Mouse (Mus musculus) embryonic facial prominence, embryonic 13.5 days (tissue): Measurements from ENCODE around the gene Tbc1d24. TPM values are rescaled to one million over a fixed set of nuclear protein-coding genes. Genes with fewer than 3 reads are reported as not detected.

Source experiments
- ATAC-seq: fragments of 200-750 bp; cut with Nextera tagmentation; 2 replicates; pipeline ENCODE4 v1.8.0; 2017; ENCODE audit warnings: low read depth; ENCODE audit not compliant: insufficient number of reproducible peaks, insufficient read depth, low FRiP score, low TSS enrichment
- H3K27ac ChIP-seq: fragments of 300-500 bp; sonication (generic); 2 replicates; pipeline ENCODE4 v1.5.1; 2015; ENCODE audit warnings: moderate library complexity, mild to moderate bottlenecking, inconsistent platforms
- H3K27me3 ChIP-seq: fragments of 300-500 bp; sonication (generic); 2 replicates; pipeline ENCODE4 v1.6.1; 2015; ENCODE audit warnings: mild to moderate bottlenecking, inconsistent platforms
- H3K36me3 ChIP-seq: fragments of 300-500 bp; sonication (generic); 2 replicates; pipeline ENCODE4 v1.6.1; 2015; ENCODE audit warnings: mild to moderate bottlenecking, inconsistent platforms
- H3K4me1 ChIP-seq: fragments of 300-500 bp; sonication (generic); 2 replicates; pipeline ENCODE4 v1.6.1; 2015; ENCODE audit warnings: inconsistent platforms
- H3K4me2 ChIP-seq: fragments of 300-500 bp; sonication (generic); 2 replicates; pipeline ENCODE4 v1.6.1; 2015; ENCODE audit warnings: moderate library complexity, mild to moderate bottlenecking, inconsistent platforms
- H3K4me3 ChIP-seq: fragments of 300-500 bp; sonication (generic); 2 replicates; pipeline ENCODE4 v1.5.1; 2015; ENCODE audit warnings: mild to moderate bottlenecking, inconsistent platforms
- H3K9ac ChIP-seq: fragments of 300-500 bp; sonication (generic); 2 replicates; pipeline ENCODE4 v1.6.1; 2015; ENCODE audit warnings: mild to moderate bottlenecking, inconsistent platforms
- H3K9me3 ChIP-seq: fragments of 300-500 bp; sonication (generic); 2 replicates; pipeline ENCODE4 v1.6.1; 2016; ENCODE audit warnings: inconsistent platforms
- WGBS: fragments of 180-500 bp; shearing (Covaris S2); methylation state at CpG from one replicate; pipeline ENCODE4 v1.1.7; 2015; ENCODE audit warnings: mixed read lengths; 5-methylcytosine and 5-hydroxymethylcytosine counted together
- polyA plus RNA-seq: library from polyadenylated mRNA; unstranded; fragments of >200 nt; fragmentation: Nextera tagmentation; extraction: Ambion mirVana; gene quantifications from 2 replicates; pipeline ENCODE4 v1.2.1, GENCODE M21; 2015

Tbc1d24 gene
- polyA plus RNA-seq, 1 experiment from 2014 or later: 10.2 TPM

DNA sequence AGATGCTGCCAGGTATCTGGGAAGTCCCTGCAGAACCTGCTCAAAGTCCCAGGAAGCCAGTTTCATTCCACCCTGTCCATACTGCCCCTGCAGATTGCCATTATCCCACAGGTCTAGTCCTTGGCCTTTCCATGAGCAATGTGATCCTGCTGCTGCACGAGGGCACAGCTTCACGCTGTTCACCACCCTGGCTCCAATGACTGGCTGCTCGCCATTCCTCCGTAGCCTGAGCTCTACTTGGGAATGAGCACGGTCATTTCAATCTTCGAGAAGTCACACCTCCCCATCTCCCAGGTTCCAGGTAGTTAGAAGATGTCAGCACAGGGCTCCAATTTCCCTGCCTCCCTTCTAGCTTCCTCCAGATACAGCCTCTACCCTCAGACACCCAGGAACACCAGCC lies 48.2 kb downstream of the Tbc1d24 start:
- WGBS: 87% methylated on average over 6 of the region's 6 CpGs
- Histone ChIP-seq H3K4me1 (peaks cover 7% of the 10 kb centered on the region), H3K36me3 (peaks cover 33% of the 10 kb centered on the region), H3K27ac (no peak overlapping the region), H3K9ac (no peak overlapping the region), H3K9me3 (no peaks in the 10 kb centered on the region), H3K4me3 (no peak overlapping the region), H3K27me3 (no peaks in the 10 kb centered on the region), H3K4me2 (no peak overlapping the region)
- no peak for ATAC-seq

DNA sequence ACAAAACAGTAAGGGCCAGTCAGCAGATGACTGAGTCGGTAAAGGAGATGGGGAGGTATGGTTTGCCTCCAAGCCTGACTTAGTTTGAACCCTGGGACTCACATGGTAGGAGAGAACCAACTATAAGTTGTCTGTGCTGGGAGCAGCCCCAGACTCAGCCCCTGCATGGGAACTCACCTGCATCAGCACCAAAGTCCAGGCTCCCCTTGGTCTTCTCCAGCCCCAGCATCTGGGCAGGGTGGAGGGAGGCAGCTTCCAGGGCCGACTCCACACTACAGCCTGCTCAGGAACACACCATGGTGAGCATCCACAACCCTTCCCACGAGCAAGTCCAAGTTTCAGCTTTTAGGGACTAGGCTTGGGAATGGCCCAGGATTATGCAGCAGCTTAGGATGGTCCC lies 49.0 kb downstream of the Tbc1d24 start:
- Histone ChIP-seq H3K27ac (no peak overlapping the region), H3K4me1 (peaks cover 14% of the 10 kb centered on the region), H3K9ac (no peak overlapping the region), H3K27me3 (no peaks in the 10 kb centered on the region), H3K4me2 (no peak overlapping the region), H3K4me3 (no peak overlapping the region), H3K9me3 (no peaks in the 10 kb centered on the region), H3K36me3 (peaks cover 33% of the 10 kb centered on the region)
- 85% methylated on average over 3 of the region's 3 CpGs for WGBS
- no peak for ATAC-seq

GRCm38 (mm10) chr17:24155742-24156141 lies 49.6 kb downstream of the Tbc1d24 start:
- no peak overlapping the region for H3K27ac ChIP-seq
- H3K4me2 ChIP-seq: no peak overlapping the region
- no peaks in the 10 kb centered on the region for H3K27me3 ChIP-seq
- H3K4me3 ChIP-seq: no peak overlapping the region
- peaks cover 33% of the 10 kb centered on the region for H3K36me3 ChIP-seq
- 90% methylated on average over 9 of the region's 9 CpGs for WGBS
- H3K4me1 ChIP-seq: peaks cover 18% of the 10 kb centered on the region
- H3K9ac ChIP-seq: no peak overlapping the region
- H3K9me3 ChIP-seq: no peaks in the 10 kb centered on the region
- ATAC-seq: no peak

- no peaks in the 10 kb centered on the region for H3K27me3 ChIP-seq
- 77% methylated on average over 3 of the region's 3 CpGs for WGBS
- H3K9me3 ChIP-seq: no peaks in the 10 kb centered on the region
- no peak overlapping the region for H3K9ac ChIP-seq
- peaks cover 33% of the 10 kb centered on the region for H3K36me3 ChIP-seq
- no peak overlapping the region for H3K27ac ChIP-seq
- peaks cover 18% of the 10 kb centered on the region for H3K4me1 ChIP-seq
- no peak for ATAC-seq
- no peak overlapping the region for H3K4me2 ChIP-seq
- H3K4me3 ChIP-seq: no peak overlapping the region
These were observed 50.9 kb downstream of the Tbc1d24 start for GRCm38 (mm10) chr17:24154463-24154862.

DNA sequence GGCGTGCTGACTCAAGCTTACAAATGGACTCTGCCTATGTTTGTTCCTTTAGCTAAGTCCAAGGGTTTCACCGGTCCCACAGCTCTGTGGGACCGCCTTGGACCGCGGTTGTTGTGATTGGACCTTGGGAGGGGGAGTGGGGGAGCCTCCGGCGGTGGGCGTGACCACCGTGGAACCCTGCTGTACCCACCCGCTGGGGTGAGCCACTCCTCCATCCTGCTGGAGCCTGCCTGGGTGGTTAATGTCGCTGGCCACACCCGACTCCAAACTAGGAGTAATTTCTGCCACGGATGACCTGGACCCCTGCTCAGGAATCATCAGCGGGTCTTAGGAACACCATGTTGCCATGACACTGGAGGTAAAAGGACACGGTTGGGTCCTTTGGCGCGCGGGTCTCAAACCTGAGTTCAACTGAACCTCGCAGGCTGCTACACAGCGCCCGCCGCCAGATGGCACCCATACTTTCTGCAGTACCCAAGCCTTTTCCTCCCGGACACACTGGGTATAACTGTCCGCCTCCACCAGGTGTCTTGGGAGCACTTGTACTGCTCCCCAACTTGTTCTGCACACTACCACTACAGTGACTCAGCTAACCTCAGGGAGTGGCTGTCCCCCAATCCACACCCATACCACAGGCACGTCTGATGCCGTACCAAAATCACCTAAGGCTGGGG lies 53.3 kb downstream of the Tbc1d24 start:
- peak overlapping the region; percentile 82 for H3K4me2 ChIP-seq
- H3K27ac ChIP-seq: no peak overlapping the region; the same call in 1 of the 2 replicates
- H3K4me1 ChIP-seq: peaks cover 18% of the 10 kb centered on the region
- peaks cover 21% of the 10 kb centered on the region for H3K36me3 ChIP-seq
- H3K27me3 ChIP-seq: no peaks in the 10 kb centered on the region
- peak; percentile 81 for ATAC-seq
- peak overlapping the region; percentile 48 for H3K4me3 ChIP-seq
- peak overlapping the region; percentile 64 for H3K9ac ChIP-seq
- WGBS: under 1% methylated on average over 26 of the region's 26 CpGs
- H3K9me3 ChIP-seq: no peaks in the 10 kb centered on the region

- no peak overlapping the region for H3K27ac ChIP-seq
- peak overlapping the region; percentile 64; the same call in 1 of the 2 replicates for H3K9ac ChIP-seq
- H3K9me3 ChIP-seq: no peaks in the 10 kb centered on the region
- peak overlapping the region; percentile 48 for H3K4me3 ChIP-seq
- H3K27me3 ChIP-seq: no peaks in the 10 kb centered on the region
- 13% methylated on average over 7 of the region's 7 CpGs for WGBS
- ATAC-seq: no peak
- peaks cover 15% of the 10 kb centered on the region for H3K36me3 ChIP-seq
- peak overlapping the region; percentile 82 for H3K4me2 ChIP-seq
- peaks cover 18% of the 10 kb centered on the region for H3K4me1 ChIP-seq
These were observed 54.0 kb downstream of the Tbc1d24 start for GRCm38 (mm10) chr17:24151382-24151781.

- H3K4me2 ChIP-seq: peak within 1 kb of the TSS; percentile 82
- H3K4me1 ChIP-seq: peaks cover 18% of the 10 kb centered on the region
- no peak for ATAC-seq
- no peak within 1 kb of the TSS; the same call in 1 of the 2 replicates for H3K27ac ChIP-seq
- WGBS: 86% methylated on average over 2 of the region's 2 CpGs
- no peaks in the 10 kb centered on the region for H3K27me3 ChIP-seq
- H3K9me3 ChIP-seq: no peaks in the 10 kb centered on the region
- H3K4me3 ChIP-seq: peak within 1 kb of the TSS; percentile 48
- peak within 1 kb of the TSS; percentile 64 for H3K9ac ChIP-seq
- peaks cover 9% of the 10 kb centered on the region for H3K36me3 ChIP-seq
These were observed 54.5 kb downstream of the Tbc1d24 start, which contains the start of gene Pdpk1 for GRCm38 (mm10) chr17:24150824-24151223. TSS of gene Pdpk1 (minus strand) at chr17:24150924.

GRCm38 (mm10) chr17:24149421-24149820 lies 55.9 kb downstream of the Tbc1d24 start:
- Histone ChIP-seq H3K27ac (no peak overlapping the region), H3K27me3 (no peaks in the 10 kb centered on the region), H3K4me2 (no peak overlapping the region), H3K36me3 (no peaks in the 10 kb centered on the region), H3K9ac (no peak overlapping the region), H3K4me1 (peaks cover 18% of the 10 kb centered on the region), H3K4me3 (no peak overlapping the region), H3K9me3 (no peaks in the 10 kb centered on the region)
- ATAC-seq: no peak
- WGBS: 84% methylated on average over 7 of the region's 7 CpGs

GRCm38 (mm10) chr17:24142897-24143296 lies 62.5 kb downstream of the Tbc1d24 start:
- 44% methylated on average over 2 of the region's 2 CpGs for WGBS
- peaks cover 23% of the 10 kb centered on the region for H3K4me1 ChIP-seq
- H3K4me3 ChIP-seq: no peak overlapping the region

GRCm38 (mm10) chr17:24141425-24141920 lies 63.9 kb downstream of the Tbc1d24 start:
- Histone ChIP-seq H3K9me3 (no peaks in the 10 kb centered on the region), H3K4me1 (peaks cover 31% of the 10 kb centered on the region), H3K36me3 (no peaks in the 10 kb centered on the region), H3K27me3 (no peaks in the 10 kb centered on the region), H3K9ac (peak overlapping the region; percentile 94), H3K27ac (peak overlapping the region; percentile 89), H3K4me2 (peak overlapping the region; percentile 85), H3K4me3 (peak overlapping the region; percentile 97)
- peak; percentile 95 for ATAC-seq
- WGBS: under 1% methylated on average over 57 of the region's 57 CpGs

More at GRCm38 (mm10) chr17:24142897-24143296, 62.5 kb downstream of the Tbc1d24 start:
- no peak overlapping the region for H3K9ac ChIP-seq
- no peak overlapping the region for H3K27ac ChIP-seq
- no peaks in the 10 kb centered on the region for H3K36me3 ChIP-seq
- ATAC-seq: no peak
- no peak overlapping the region for H3K4me2 ChIP-seq
- no peaks in the 10 kb centered on the region for H3K9me3 ChIP-seq
- no peaks in the 10 kb centered on the region for H3K27me3 ChIP-seq

- Histone ChIP-seq H3K27me3 (no peaks in the 10 kb centered on the region), H3K4me2 (peak overlapping the region; percentile 85), H3K9me3 (no peaks in the 10 kb centered on the region), H3K36me3 (no peaks in the 10 kb centered on the region), H3K4me3 (peak overlapping the region; percentile 97), H3K9ac (peak overlapping the region; percentile 94), H3K27ac (peak overlapping the region; percentile 89), H3K4me1 (peaks cover 31% of the 10 kb centered on the region)
- WGBS: under 1% methylated on average over 27 of the region's 43 CpGs
- no peak; the same call in none of the 2 replicates for ATAC-seq
These were observed 64.4 kb downstream of the Tbc1d24 start for GRCm38 (mm10) chr17:24140845-24141424.

- ATAC-seq: no peak
- Histone ChIP-seq H3K9ac (peak overlapping the region; percentile 94), H3K4me3 (peak overlapping the region; percentile 97)
These were observed 65.4 kb downstream of the Tbc1d24 start for GRCm38 (mm10) chr17:24139968-24140367.

More at GRCm38 (mm10) chr17:24139968-24140367, 65.4 kb downstream of the Tbc1d24 start:
- H3K36me3 ChIP-seq: no peaks in the 10 kb centered on the region
- H3K27me3 ChIP-seq: no peaks in the 10 kb centered on the region
- peaks cover 31% of the 10 kb centered on the region for H3K4me1 ChIP-seq
- H3K9me3 ChIP-seq: no peaks in the 10 kb centered on the region
- WGBS: 87% methylated on average over 4 of the region's 4 CpGs
- no peak overlapping the region for H3K27ac ChIP-seq
- H3K4me2 ChIP-seq: peak overlapping the region; percentile 85
